Mouse (Mus musculus) liver, embryonic 13.5 days (tissue): ENCODE results near the gene 9930021J03Rik. TPM values are rescaled to one million over a fixed set of nuclear protein-coding genes. Genes with fewer than 3 reads are reported as not detected.
A peak's percentile ranks its signal among the peaks of the same experiment; 100 is the strongest.

Source experiments
- ATAC-seq: fragments of 200-750 bp; cut with Nextera tagmentation; 2 replicates; pipeline ENCODE4 v1.8.0; 2017; ENCODE audit warnings: low read depth, mild to moderate bottlenecking, moderate number of reproducible peaks, moderate library complexity
- DNase-seq: peaks from one replicate; pipeline ENCODE4 v3.0.0; 2022
- H3K27ac ChIP-seq: fragments of 300-500 bp; sonication (generic); 2 replicates; pipeline ENCODE4 v1.5.1; 2015; ENCODE audit warnings: moderate library complexity, mild to moderate bottlenecking, inconsistent platforms
- H3K27me3 ChIP-seq: fragments of 300-500 bp; sonication (generic); 2 replicates; pipeline ENCODE4 v1.6.1; 2015; ENCODE audit warnings: mild to moderate bottlenecking, inconsistent platforms
- H3K36me3 ChIP-seq: fragments of 300-500 bp; sonication (generic); 2 replicates; pipeline ENCODE4 v1.6.1; 2015; ENCODE audit warnings: mild to moderate bottlenecking, inconsistent platforms
- H3K4me1 ChIP-seq: fragments of 300-500 bp; sonication (generic); replicated peaks from 2 replicates; pipeline ENCODE4 v1.6.1; 2015; ENCODE audit warnings: inconsistent platforms
- H3K4me2 ChIP-seq: fragments of 300-500 bp; sonication (generic); 2 replicates; pipeline ENCODE4 v1.6.1; 2015; ENCODE audit warnings: inconsistent platforms, mild to moderate bottlenecking, moderate library complexity
- H3K4me3 ChIP-seq: fragments of 300-500 bp; sonication (generic); replicated peaks from 2 replicates; pipeline ENCODE4 v1.5.1; 2015; ENCODE audit warnings: mild to moderate bottlenecking, inconsistent platforms
- H3K9ac ChIP-seq: fragments of 300-500 bp; sonication (generic); 2 replicates; pipeline ENCODE4 v1.6.1; 2015; ENCODE audit warnings: mild to moderate bottlenecking, inconsistent platforms
- H3K9me3 ChIP-seq: fragments of 300-500 bp; sonication (generic); replicated peaks from 2 replicates; pipeline ENCODE4 v1.6.1; 2016; ENCODE audit warnings: inconsistent platforms
- WGBS: fragments of 180-500 bp; shearing (Covaris S2); methylation state at CpG from one replicate; pipeline ENCODE4 v1.1.7; 2015; ENCODE audit not compliant: insufficient replicate concordance; 5-methylcytosine and 5-hydroxymethylcytosine counted together
- polyA plus RNA-seq: library from polyadenylated mRNA; unstranded; fragments of >200 nt; fragmentation: Nextera tagmentation; extraction: Ambion mirVana; gene quantifications from 2 replicates; pipeline ENCODE4 v1.2.1, GENCODE M21; 2015

Gene 9930021J03Rik
- polyA plus RNA-seq, 1 experiment from 2014 or later, result 1.1 TPM

DNA sequence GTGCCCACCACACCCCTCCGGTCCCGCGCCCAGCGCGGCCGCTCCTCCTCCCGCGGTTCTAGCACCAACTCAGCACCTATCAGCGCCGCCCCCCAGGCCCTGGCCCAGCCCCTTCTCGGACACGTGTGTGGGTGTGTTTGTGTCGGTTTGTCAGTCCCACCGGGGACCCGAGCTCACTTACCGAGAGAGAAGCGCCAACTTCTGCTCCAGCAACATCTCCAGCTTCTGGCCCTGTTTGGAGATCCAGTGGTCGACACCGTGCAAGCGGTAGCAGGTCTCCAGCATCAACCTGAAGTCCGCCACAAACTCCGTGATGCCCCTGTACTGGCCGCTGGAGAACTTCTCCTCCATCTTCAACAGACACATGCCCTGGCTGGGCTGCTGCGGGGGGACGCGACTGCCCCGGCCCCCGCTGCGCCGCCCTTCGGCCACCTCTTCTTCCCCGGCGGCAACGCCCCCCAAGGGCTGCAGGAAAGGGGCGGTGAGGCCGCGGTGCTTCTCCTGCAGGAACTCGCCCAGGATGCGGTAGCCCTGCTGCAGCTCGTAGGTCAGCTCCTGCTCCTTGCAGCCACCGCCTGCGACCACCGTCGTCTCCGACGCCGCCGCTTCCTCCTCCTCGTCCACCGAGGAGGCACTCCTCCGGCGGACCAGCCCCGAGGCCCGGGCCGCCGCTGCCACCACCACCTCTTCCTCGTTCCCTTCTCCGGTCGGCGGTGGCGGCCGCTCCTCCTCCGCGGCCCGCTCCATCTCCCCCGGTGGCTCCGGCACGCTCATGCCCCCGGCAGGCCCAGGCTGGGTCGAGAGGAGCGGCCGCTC, 480 bp downstream of the 9930021J03Rik start:
- WGBS, result under 1% methylated on average over 69 of the region's 72 CpGs
- H3K9me3 ChIP-seq, result no peaks in the 10 kb centered on the region
- peak overlapping the region; percentile 100 for H3K4me2 ChIP-seq
- ATAC-seq (peak; percentile 79), DNase-seq (peak; percentile 81)
- peaks cover 19% of the 10 kb centered on the region for H3K4me1 ChIP-seq
- H3K9ac ChIP-seq, result peak overlapping the region; percentile 91
- H3K27me3 ChIP-seq, result no peaks in the 10 kb centered on the region
- H3K36me3 ChIP-seq, result peaks cover 13% of the 10 kb centered on the region
- H3K4me3 ChIP-seq, result peak overlapping the region; percentile 93
- peak overlapping the region; percentile 83 for H3K27ac ChIP-seq

GRCm38 (mm10) chr19:29803946-29804345, 1.8 kb downstream of the 9930021J03Rik start:
- no peak overlapping the region for H3K27ac ChIP-seq
- H3K36me3 ChIP-seq, result peaks cover under 1% of the 10 kb centered on the region; the same call in 1 of the 2 replicates
- peaks cover 19% of the 10 kb centered on the region for H3K4me1 ChIP-seq
- no peak for DNase-seq
- 0 out of 2 replicates have a peak overlapping the region, but pooled peaks have one; percentile 34 for H3K9ac ChIP-seq
- WGBS, result 39% methylated on average over 3 of the region's 3 CpGs
- peak overlapping the region; percentile 35 for H3K4me3 ChIP-seq
- ATAC-seq, result no peak
- H3K9me3 ChIP-seq, result no peaks in the 10 kb centered on the region
- H3K27me3 ChIP-seq, result no peaks in the 10 kb centered on the region
- peak overlapping the region; percentile 55 for H3K4me2 ChIP-seq

DNA sequence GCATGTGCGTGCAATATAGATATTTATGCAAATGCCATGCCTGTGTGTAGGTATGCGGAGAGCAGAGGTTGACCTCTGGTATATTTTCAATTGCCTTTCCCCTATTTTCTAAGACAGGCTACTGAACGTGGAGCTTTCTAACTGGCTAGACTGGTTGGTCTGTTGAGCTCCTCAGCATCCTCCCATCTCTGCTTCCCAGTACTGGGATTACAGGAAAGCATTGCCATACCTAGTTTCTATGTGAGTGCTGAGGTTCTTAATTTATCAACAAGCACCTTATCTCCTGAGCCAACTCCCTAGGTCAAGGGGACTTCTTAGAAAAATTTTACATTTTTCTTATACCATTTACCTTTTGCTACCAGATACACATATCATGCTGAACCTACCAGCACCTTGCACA, 8.4 kb downstream of the 9930021J03Rik start:
- no peaks in the 10 kb centered on the region for H3K36me3 ChIP-seq
- H3K9ac ChIP-seq, result no peak overlapping the region
- H3K4me1 ChIP-seq, result peaks cover 29% of the 10 kb centered on the region
- no peaks in the 10 kb centered on the region for H3K9me3 ChIP-seq
- WGBS, result 68% methylated on average over 3 of the region's 3 CpGs
- H3K4me2 ChIP-seq, result no peak overlapping the region
- ATAC-seq, result peak; percentile 47
- DNase-seq, result no peak
- H3K27me3 ChIP-seq, result no peaks in the 10 kb centered on the region
- H3K27ac ChIP-seq, result no peak overlapping the region
- H3K4me3 ChIP-seq, result no peak overlapping the region

DNA sequence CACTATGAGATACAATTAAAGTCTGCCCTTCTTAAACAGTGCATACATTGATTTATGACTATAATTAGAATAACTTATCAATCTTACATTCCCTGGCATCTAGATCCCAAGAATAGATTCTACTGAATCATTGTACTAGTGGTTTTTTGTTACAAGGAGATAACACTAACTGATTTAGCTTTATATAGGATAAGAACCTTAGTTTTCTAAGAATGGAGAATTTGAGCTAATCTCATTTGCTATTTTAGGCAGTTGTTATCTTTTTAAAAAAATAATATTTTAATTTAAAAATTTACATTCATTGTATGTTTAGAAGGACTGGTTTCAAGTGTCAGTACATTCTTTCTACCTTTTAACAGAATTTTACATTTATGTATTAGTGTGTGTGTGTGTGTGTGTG, 17.8 kb downstream of the 9930021J03Rik start:
- Histone ChIP-seq H3K27ac (no peak overlapping the region), H3K9ac (no peak overlapping the region), H3K4me1 (peaks cover 2% of the 10 kb centered on the region; the same call in 1 of the 2 replicates), H3K36me3 (no peaks in the 10 kb centered on the region), H3K4me2 (no peak overlapping the region), H3K4me3 (no peak overlapping the region), H3K9me3 (no peaks in the 10 kb centered on the region), H3K27me3 (no peaks in the 10 kb centered on the region)
- DNase-seq (no peak), ATAC-seq (no peak)

DNA sequence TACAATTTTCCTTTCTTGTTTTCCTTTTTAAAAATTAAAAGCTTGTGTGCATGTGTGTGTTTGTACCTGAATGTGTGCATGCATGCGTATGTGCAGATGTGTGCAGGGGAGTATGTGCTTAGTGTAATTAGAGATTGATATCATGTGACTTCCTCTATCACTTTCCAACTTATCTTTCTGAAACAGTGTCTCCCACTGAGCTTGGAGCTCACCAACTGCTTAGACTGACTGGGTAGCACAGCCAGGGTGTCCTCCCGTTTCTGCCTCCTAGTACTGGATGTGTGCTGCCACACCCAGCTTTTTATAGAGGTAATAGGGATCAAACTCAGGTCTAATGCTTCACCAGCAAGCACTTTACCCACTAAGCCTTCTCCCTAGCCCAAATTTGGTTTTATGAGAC, 22.9 kb downstream of the 9930021J03Rik start:
- H3K27me3 ChIP-seq, result no peaks in the 10 kb centered on the region
- no peaks in the 10 kb centered on the region for H3K36me3 ChIP-seq
- H3K27ac ChIP-seq, result no peak overlapping the region
- ATAC-seq, result 0 out of 2 replicates have a peak, but pooled peaks have one; percentile 20
- peaks cover 4% of the 10 kb centered on the region; the same call in 1 of the 2 replicates for H3K4me1 ChIP-seq
- no peak overlapping the region for H3K4me3 ChIP-seq
- 50% methylated on average over 2 of the region's 2 CpGs for WGBS
- no peaks in the 10 kb centered on the region for H3K9me3 ChIP-seq
- H3K9ac ChIP-seq, result no peak overlapping the region
- DNase-seq, result no peak
- H3K4me2 ChIP-seq, result no peak overlapping the region

DNA sequence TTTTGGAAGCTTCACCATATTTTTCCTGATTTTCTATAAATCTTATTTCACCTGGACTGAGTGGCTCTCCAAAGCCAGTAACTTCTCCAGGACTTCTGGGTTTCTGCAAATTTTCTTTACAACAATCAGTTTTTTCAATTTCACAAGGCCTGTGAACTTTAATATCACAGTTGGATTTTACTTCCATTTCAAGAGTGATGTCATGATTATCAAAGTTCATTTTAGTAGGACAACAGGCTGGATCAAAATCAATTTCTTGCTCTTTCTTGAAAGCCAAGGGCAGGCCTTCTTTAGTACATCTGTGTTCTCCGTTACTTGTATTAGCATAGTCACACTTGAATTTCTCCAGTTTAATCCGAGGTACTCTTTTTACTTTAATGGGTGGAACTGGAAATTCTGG, 51.9 kb downstream of the 9930021J03Rik start:
- Histone ChIP-seq H3K36me3 (no peaks in the 10 kb centered on the region), H3K4me2 (no peak overlapping the region), H3K27ac (no peak overlapping the region), H3K9ac (no peak overlapping the region), H3K4me1 (no peaks in the 10 kb centered on the region), H3K4me3 (no peak overlapping the region), H3K9me3 (no peaks in the 10 kb centered on the region), H3K27me3 (no peaks in the 10 kb centered on the region)
- WGBS, result 78% methylated on average over 2 of the region's 2 CpGs
- DNase-seq (no peak), ATAC-seq (no peak)

DNA sequence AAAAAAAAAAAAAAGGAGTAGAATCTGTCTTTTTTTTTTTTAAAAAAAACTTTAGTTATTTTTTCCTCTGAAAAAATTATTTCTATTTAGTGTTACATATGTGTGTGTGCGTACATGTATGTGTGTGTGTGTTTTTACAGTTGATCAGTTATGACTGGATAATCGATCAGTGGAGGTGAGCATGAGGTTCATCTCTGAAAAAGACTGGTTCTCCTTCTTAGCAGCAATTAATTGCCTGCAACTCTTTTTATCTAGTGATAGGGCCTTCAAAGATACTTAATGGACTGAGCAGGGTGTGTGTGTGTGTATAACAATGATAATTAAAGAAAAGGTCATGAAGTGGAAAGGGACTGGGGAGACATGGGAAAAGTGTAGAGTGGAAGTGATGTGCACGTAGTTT, 54.8 kb downstream of the 9930021J03Rik start:
- Histone ChIP-seq H3K4me3 (no peak overlapping the region), H3K9me3 (no peaks in the 10 kb centered on the region), H3K4me2 (no peak overlapping the region), H3K4me1 (no peaks in the 10 kb centered on the region), H3K27me3 (no peaks in the 10 kb centered on the region), H3K36me3 (0 out of 2 replicates have a peak, but pooled peaks cover 3% of the 10 kb centered on the region), H3K27ac (no peak overlapping the region), H3K9ac (no peak overlapping the region)
- DNase-seq (no peak), ATAC-seq (no peak)
- 80% methylated on average over 3 of the region's 3 CpGs for WGBS

- H3K27ac ChIP-seq, result no peak overlapping the region
- 0 out of 2 replicates have a peak, but pooled peaks cover 3% of the 10 kb centered on the region for H3K36me3 ChIP-seq
- H3K9me3 ChIP-seq, result no peaks in the 10 kb centered on the region
- H3K4me3 ChIP-seq, result no peak overlapping the region
- no peaks in the 10 kb centered on the region for H3K4me1 ChIP-seq
- no peaks in the 10 kb centered on the region for H3K27me3 ChIP-seq
- no peak overlapping the region for H3K4me2 ChIP-seq
- DNase-seq (no peak), ATAC-seq (no peak)
- 73% methylated on average over 5 of the region's 5 CpGs for WGBS
- H3K9ac ChIP-seq, result no peak overlapping the region
Measured at GRCm38 (mm10) chr19:29743531-29743930, 62.3 kb downstream of the 9930021J03Rik start.

- no peak overlapping the region for H3K4me2 ChIP-seq
- ATAC-seq (no peak), DNase-seq (no peak)
- H3K36me3 ChIP-seq, result no peaks in the 10 kb centered on the region
- H3K9ac ChIP-seq, result no peak overlapping the region
- H3K27me3 ChIP-seq, result no peaks in the 10 kb centered on the region
- no peak overlapping the region for H3K4me3 ChIP-seq
- H3K9me3 ChIP-seq, result no peaks in the 10 kb centered on the region
- H3K4me1 ChIP-seq, result no peaks in the 10 kb centered on the region
- 65% methylated on average over 1 of the region's 1 CpGs for WGBS
- no peak overlapping the region for H3K27ac ChIP-seq
Measured at GRCm38 (mm10) chr19:29740661-29741060, 65.1 kb downstream of the 9930021J03Rik start.

DNA sequence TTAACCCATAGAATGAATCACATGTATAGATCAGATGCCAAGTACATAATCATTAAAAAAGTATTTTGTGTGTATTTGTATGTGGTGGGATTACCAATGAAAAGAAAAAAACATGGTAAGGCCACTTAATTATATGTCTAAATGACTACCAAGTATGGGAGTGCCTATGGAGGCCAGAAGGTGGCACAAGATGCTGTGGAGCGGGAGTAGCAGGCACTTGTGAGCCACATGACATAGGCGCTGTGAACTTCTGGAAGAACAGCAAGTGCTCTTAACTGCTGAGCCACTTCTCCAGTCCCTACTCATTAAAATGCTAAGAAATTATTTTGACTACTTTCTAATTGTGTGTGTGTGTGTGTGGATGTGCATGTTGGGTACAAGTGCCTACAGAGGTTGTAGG, 66.2 kb downstream of the 9930021J03Rik start:
- 85% methylated on average over 2 of the region's 2 CpGs for WGBS
- DNase-seq (no peak), ATAC-seq (no peak)
- H3K27ac ChIP-seq, result no peak overlapping the region
- no peaks in the 10 kb centered on the region for H3K4me1 ChIP-seq
- no peak overlapping the region for H3K4me3 ChIP-seq
- no peaks in the 10 kb centered on the region for H3K27me3 ChIP-seq
- no peaks in the 10 kb centered on the region for H3K36me3 ChIP-seq
- H3K4me2 ChIP-seq, result no peak overlapping the region
- no peaks in the 10 kb centered on the region for H3K9me3 ChIP-seq
- no peak overlapping the region for H3K9ac ChIP-seq

DNA sequence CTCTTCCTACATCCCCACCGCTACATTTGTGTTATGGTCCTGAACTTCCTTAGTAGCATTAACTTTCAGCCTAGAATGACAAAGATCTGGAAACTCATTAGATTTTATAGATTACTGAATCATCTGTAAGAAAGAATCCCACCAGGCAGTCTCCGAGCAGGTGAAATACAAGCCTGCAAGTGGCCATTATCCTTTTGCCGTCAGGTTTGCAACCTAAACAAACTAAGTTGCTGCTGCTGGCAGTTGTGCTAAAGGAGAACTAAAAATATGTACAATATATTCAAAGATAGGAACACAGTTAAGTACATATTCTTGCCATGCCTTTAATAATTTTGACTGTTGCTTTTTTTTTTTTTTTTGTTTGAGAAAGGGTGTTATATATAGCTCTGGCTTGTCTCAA, 70.4 kb downstream of the 9930021J03Rik start:
- DNase-seq (no peak), ATAC-seq (no peak)
- H3K4me3 ChIP-seq, result no peak overlapping the region
- H3K4me1 ChIP-seq, result no peaks in the 10 kb centered on the region
- no peaks in the 10 kb centered on the region for H3K36me3 ChIP-seq
- 82% methylated on average over 3 of the region's 3 CpGs for WGBS
- no peaks in the 10 kb centered on the region for H3K9me3 ChIP-seq
- H3K4me2 ChIP-seq, result no peak overlapping the region
- H3K27ac ChIP-seq, result no peak overlapping the region
- no peaks in the 10 kb centered on the region for H3K27me3 ChIP-seq
- H3K9ac ChIP-seq, result no peak overlapping the region

- Histone ChIP-seq H3K4me3 (no peak overlapping the region), H3K9ac (no peak overlapping the region), H3K4me1 (no peaks in the 10 kb centered on the region), H3K9me3 (no peaks in the 10 kb centered on the region), H3K36me3 (peaks cover 21% of the 10 kb centered on the region), H3K27ac (no peak overlapping the region), H3K4me2 (no peak overlapping the region), H3K27me3 (no peaks in the 10 kb centered on the region)
- 85% methylated on average over 3 of the region's 3 CpGs for WGBS
- DNase-seq (no peak), ATAC-seq (no peak)
Measured at GRCm38 (mm10) chr19:29718476-29718875, 87.3 kb downstream of the 9930021J03Rik start.
